In the genomic region with DNA sequence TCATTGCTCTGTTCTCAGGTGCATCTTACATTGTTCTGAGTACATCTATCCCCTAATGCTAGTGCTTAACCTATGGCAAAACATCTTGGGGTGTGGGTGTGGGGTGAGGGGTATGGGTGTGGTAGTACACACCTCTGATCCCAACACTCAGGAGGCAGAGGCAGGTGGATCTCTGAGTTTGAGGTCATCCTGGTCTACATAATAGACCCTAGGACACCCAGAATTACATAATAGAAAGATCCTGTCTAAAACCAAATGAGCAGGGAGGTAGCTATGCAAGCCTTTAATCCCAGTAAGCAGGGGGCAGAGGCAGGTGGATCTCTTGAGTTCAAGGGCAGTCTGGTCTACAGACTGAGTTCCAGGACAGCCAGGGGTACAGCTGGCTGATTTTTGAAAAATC, we compare ENCODE assay signal across 24 mouse cellular contexts. TPM values are rescaled to one million over a fixed set of nuclear protein-coding genes. Genes with fewer than 3 reads are reported as not detected.
DNase-seq lines count a peak whose midpoint lies in the region; ATAC-seq and TF ChIP-seq lines count a peak whose summit lies in the region.
"Had no signal": no experiment of that assay in that cellular context is flagged by ENCODE, and none has a peak within 500 bp of the region (broad histone marks: within the 10 kb centered on the region; RNA-seq: fewer than 3 reads in every experiment).

No protein-coding gene starts in this region.

- DNase-seq in liver, embryonic 13.5 days: no peak
- DNase-seq in liver: no peak
- no peak for DNase-seq in CH12.LX (ENCODE audit: extremely low read depth)
- DNase-seq in R1 (ENCODE audit: low read depth, low spot score): peak; percentile 62
- no peak for DNase-seq in B cell, adult 2 months
- DNase-seq in heart, adult 2 months: no peak
- DNase-seq: adrenal gland, adult 8-10 months; adrenal gland, postnatal 36 days; cerebellum, adult 2 months; cerebellum, postnatal 10 days; gastrocnemius, postnatal 36 days; heart, adult 11 months; heart, postnatal 10 days had no signal

- no peak overlapping the region for H3K4me2 ChIP-seq in liver, embryonic 13.5 days
- peak overlapping the region; percentile 98; the same call in 1 of the 2 replicates for H3K4me2 ChIP-seq in CH12.LX (ENCODE audit: insufficient read depth, low read depth, poor library complexity, severe bottlenecking)

- 0 out of 2 replicates have a peak overlapping the region, but pooled peaks have one; percentile 89 for H3K9ac ChIP-seq in liver, embryonic 13.5 days
- peak overlapping the region; percentile 73; the same call in 1 of the 2 replicates for H3K9ac ChIP-seq in CH12.LX (ENCODE audit: insufficient read depth, low read depth)
- H3K9ac ChIP-seq in heart, adult 2 months (ENCODE audit: low read depth, low read length): no peak overlapping the region
- H3K9ac ChIP-seq: hindbrain, embryonic 15.5 days had no signal

- H3K4me3 ChIP-seq in liver, embryonic 13.5 days (replicated peaks): peak overlapping the region; percentile 91; the same call in 1 of the 2 replicates
- no peak overlapping the region for H3K4me3 ChIP-seq in CH12.LX (replicated peaks in 1 of 3; ENCODE audit: low read depth in 2 of 3, low read length in 2 of 3, poor library complexity in 1 of 3)
- H3K4me3 ChIP-seq in E14TG2a.4 (replicated peaks; ENCODE audit: low read length): peak overlapping the region; percentile 100; the same call in 1 of the 2 replicates
- no peak overlapping the region for H3K4me3 ChIP-seq in heart, adult 2 months

- no peak for TF ChIP-seq POLR2A in CH12.LX (IDR thresholded peaks at IDR 0.05; ENCODE audit: low read depth, low read length)
- TF ChIP-seq POLR2A in heart, adult 2 months (IDR thresholded peaks at IDR 0.05; ENCODE audit: insufficient read depth, low read depth, low read length): no peak

- dilution Hi-C loops in CH12.LX (cut with MboI; ENCODE audit: extremely low pct_ligation_motif_present, extremely low pct_unique_long_range_greater_than_20kb, low sequenced_read_pairs): no loop called here

- TF ChIP-seq EP300 in CH12.LX (IDR thresholded peaks at IDR 0.05; ENCODE audit: low read length): no peak
- TF ChIP-seq EP300 in heart, adult 2 months (IDR thresholded peaks at IDR 0.05; ENCODE audit: insufficient read depth, low read depth, low read length): no peak

- TF ChIP-seq RAD21 in CH12.LX (IDR thresholded peaks at IDR 0.05; ENCODE audit: low read depth, low read length): no peak

- H3K36me3 ChIP-seq in liver, embryonic 13.5 days: peaks cover 25% of the 10 kb centered on the region
- H3K36me3 ChIP-seq in CH12.LX (replicated peaks in 1 of 2; ENCODE audit: control insufficient read depth in 1 of 2, insufficient read depth in 1 of 2, low read length in 1 of 2) (peaks cover 19 to 27% of the 10 kb centered on the region in 2 experiments), E14TG2a.4 (ENCODE audit: insufficient read depth, low read length) (peaks cover 30% of the 10 kb centered on the region)
- H3K36me3 ChIP-seq in heart, adult 2 months (ENCODE audit: control insufficient read depth, insufficient read depth, low read length): peaks cover 3% of the 10 kb centered on the region; the same call in 1 of the 2 replicates

- no peak for ATAC-seq in liver, embryonic 13.5 days (ENCODE audit: low read depth)
- ATAC-seq: CD4-positive, CD25-positive, alpha-beta regulatory T cell, adult 4 months; forebrain, embryonic 14.5 days; intestine, embryonic 16.5 days; Patski had no signal

- 0 out of 2 replicates have a peak overlapping the region, but pooled peaks have one; percentile 90 for H3K27ac ChIP-seq in liver, embryonic 13.5 days
- H3K27ac ChIP-seq in CH12.LX (ENCODE audit: insufficient read depth, low read depth): no peak overlapping the region
- H3K27ac ChIP-seq in heart, adult 2 months: no peak overlapping the region

- in situ Hi-C loops in CH12.LX (cut with MboI; ENCODE audit: low pct_ligation_motif_present, low pct_unique_long_range_greater_than_20kb, low sequenced_read_pairs): loop anchor here (5.0 kb wide), 1 partner anchor 36 kb away; no protein-coding TSS in a partner anchor

- peaks cover 31% of the 10 kb centered on the region for H3K79me2 ChIP-seq in CH12.LX (replicated peaks; ENCODE audit: control insufficient read depth, extremely low read depth, insufficient read depth, poor library complexity, severe bottlenecking)
- no peaks in the 10 kb centered on the region; the same call in 1 of the 2 replicates for H3K79me2 ChIP-seq in heart, adult 2 months (replicated peaks; ENCODE audit: control insufficient read depth, insufficient read depth, low read length)

- H3K4me1 ChIP-seq in liver, embryonic 13.5 days (replicated peaks): peaks cover 58% of the 10 kb centered on the region
- H3K4me1 ChIP-seq in CH12.LX (ENCODE audit: control insufficient read depth in 1 of 2, insufficient read depth in 2 of 2) (peaks cover 3 to 57% of the 10 kb centered on the region in 2 experiments), E14TG2a.4 (replicated peaks; ENCODE audit: low read depth, low read length) (peaks cover 67% of the 10 kb centered on the region)
- peaks cover 2% of the 10 kb centered on the region for H3K4me1 ChIP-seq in heart, adult 2 months (ENCODE audit: control insufficient read depth, insufficient read depth, low read length)

- intact Hi-C loops in heart, adult 2 months (cut with DNase I): loop anchor here (5.0 kb wide), 1 partner anchor 156 kb away; no protein-coding TSS in a partner anchor

- TF ChIP-seq CTCF in CH12.LX (conservative IDR thresholded peaks at IDR 0.05 in 1 of 2, IDR thresholded peaks at IDR 0.05 in 1 of 2; ENCODE audit: low read depth in 2 of 2, low read length in 2 of 2): no peak
- TF ChIP-seq CTCF in E14TG2a.4 (conservative IDR thresholded peaks at IDR 0.05; ENCODE audit: low read length): no peak
- no peak for TF ChIP-seq CTCF in heart, adult 2 months (IDR thresholded peaks at IDR 0.05)

- no peaks in the 10 kb centered on the region for H3K27me3 ChIP-seq in liver, embryonic 13.5 days
- H3K27me3 ChIP-seq in CH12.LX (replicated peaks) (no peaks in the 10 kb centered on the region), E14TG2a.4 (ENCODE audit: insufficient read depth, low read length) (no peaks in the 10 kb centered on the region)
- H3K27me3 ChIP-seq in heart, adult 2 months (ENCODE audit: control insufficient read depth, insufficient read depth, low read length): no peaks in the 10 kb centered on the region
- H3K27me3 ChIP-seq: hindbrain, embryonic 15.5 days; Patski had no signal

- H3K9me3 ChIP-seq in liver, embryonic 13.5 days (replicated peaks): no peaks in the 10 kb centered on the region
- no peaks in the 10 kb centered on the region for H3K9me3 ChIP-seq in CH12.LX (replicated peaks; ENCODE audit: low read length)
- H3K9me3 ChIP-seq in E14TG2a.4 (ENCODE audit: low read length): no peaks in the 10 kb centered on the region
- H3K9me3 ChIP-seq: embryonic facial prominence, embryonic 10.5 days; heart, embryonic 10.5 days; hindbrain, embryonic 15.5 days had no signal

TF ChIP-seq in CH12.LX, 34 proteins besides CTCF, POLR2A, EP300 and RAD21 (continues in another document):
- TF ChIP-seq ZKSCAN1 (IDR thresholded peaks at IDR 0.05; ENCODE audit: borderline replicate concordance, low read depth, low read length): no peak
- no peak for TF ChIP-seq TBP (conservative IDR thresholded peaks at IDR 0.05; ENCODE audit: low read depth, low read length)
- TF ChIP-seq MXI1 (IDR thresholded peaks at IDR 0.05; ENCODE audit: low read depth, low read length): no peak
- TF ChIP-seq MYC (IDR thresholded peaks at IDR 0.05; ENCODE audit: low read depth, low read length): no peak
- TF ChIP-seq CHD2 (IDR thresholded peaks at IDR 0.05; ENCODE audit: low read length): no peak
- TF ChIP-seq BHLHE40 (IDR thresholded peaks at IDR 0.05; ENCODE audit: low read depth, low read length): no peak
- TF ChIP-seq UBTF (IDR thresholded peaks at IDR 0.05; ENCODE audit: low read depth, low read length): no peak
- no peak for TF ChIP-seq NELFE (IDR thresholded peaks at IDR 0.05; ENCODE audit: low read depth, low read length)
- no peak for TF ChIP-seq POLR2AphosphoS2 (IDR thresholded peaks at IDR 0.05; ENCODE audit: low read depth, low read length)
- no peak for TF ChIP-seq USF2 (conservative IDR thresholded peaks at IDR 0.05; ENCODE audit: low read depth, low read length)
- no peak for TF ChIP-seq JUND (conservative IDR thresholded peaks at IDR 0.05; ENCODE audit: low read depth, low read length)

RNA-seq across cellular contexts. Expression of gene Eif3l, which starts 1.2 kb away (rescaled TPM):
- 171 and 185 TPM in 2 replicates for polyA plus RNA-seq in liver, embryonic 13.5 days (2015; fragmentation: Nextera tagmentation; extraction: Ambion mirVana)
- total RNA-seq in CH12.LX (2012; rRNA removed) (323 and 347 TPM in 2 replicates), CH12.LX (2014; rRNA removed) (379 and 392 TPM in 2 replicates)
- polyA plus RNA-seq in CH12.LX (2012; ENCODE audit: insufficient read length, low read depth): 303 and 306 TPM in 2 replicates
- 10 to 100 TPM; 63.9 to 69.2 TPM for total RNA-seq in heart, adult 2 months (2021)
- 90.3 and 116 TPM in 2 replicates for polyA plus RNA-seq in heart, adult 2 months (2012; rRNA removed)

RNA-seq across cellular contexts. Expression of gene Ankrd54, which starts 11.1 kb away (rescaled TPM):
- polyA plus RNA-seq in liver, embryonic 13.5 days (2015; fragmentation: Nextera tagmentation; extraction: Ambion mirVana): 47.9 and 49.6 TPM in 2 replicates
- total RNA-seq in CH12.LX (2012; rRNA removed): 37.1 and 38.6 TPM in 2 replicates
- total RNA-seq in CH12.LX (2014; rRNA removed): 23.1 and 26.4 TPM in 2 replicates
- 21.8 and 22.8 TPM in 2 replicates for polyA plus RNA-seq in CH12.LX (2012; ENCODE audit: insufficient read length, low read depth)
- total RNA-seq in heart, adult 2 months (2021): 1 to 10 TPM; 5.5 to 8.5 TPM
- 12.2 and 14.2 TPM in 2 replicates for polyA plus RNA-seq in heart, adult 2 months (2012; rRNA removed)

RNA-seq across cellular contexts. Expression of gene Galr3, which starts 32.1 kb away (rescaled TPM):
- 0.13 and 0.20 TPM in 2 replicates for polyA plus RNA-seq in liver, embryonic 13.5 days (2015; fragmentation: Nextera tagmentation; extraction: Ambion mirVana)
- 1.6 TPM in 2 replicates for total RNA-seq in CH12.LX (2012; rRNA removed)
- total RNA-seq in CH12.LX (2014; rRNA removed): 0.70 and 0.90 TPM in 2 replicates
- polyA plus RNA-seq in CH12.LX (2012; ENCODE audit: insufficient read length, low read depth): 0.75 and 1.2 TPM in 2 replicates
- total RNA-seq in heart, adult 2 months (2021): not detected
- polyA plus RNA-seq in heart, adult 2 months (2012; rRNA removed): not detected in 2 replicates
- total RNA-seq: gastrocnemius, adult 8-10 months; gastrocnemius, postnatal 36 days; heart, postnatal 10 days had no signal
- polyA plus RNA-seq: CD4-positive, CD25-positive, alpha-beta regulatory T cell, adult 4 months; embryonic facial prominence, embryonic 10.5 days; embryonic facial prominence, embryonic 14.5 days; forebrain, embryonic 14.5 days; heart, embryonic 14.5 days had no signal

RNA-seq across cellular contexts. Expression of gene Micall1, which starts 34.9 kb away (rescaled TPM):
- 1.0 and 1.2 TPM in 2 replicates for polyA plus RNA-seq in liver, embryonic 13.5 days (2015; fragmentation: Nextera tagmentation; extraction: Ambion mirVana)
- total RNA-seq in CH12.LX (2012; rRNA removed): 6.3 and 6.7 TPM in 2 replicates
- 1.5 and 1.7 TPM in 2 replicates for total RNA-seq in CH12.LX (2014; rRNA removed)
- polyA plus RNA-seq in CH12.LX (2012; ENCODE audit: insufficient read length, low read depth): 8.9 and 10.4 TPM in 2 replicates
- total RNA-seq in heart, adult 2 months (2021): 10 to 100 TPM; 43.0 to 45.7 TPM
- 39.3 and 58.7 TPM in 2 replicates for polyA plus RNA-seq in heart, adult 2 months (2012; rRNA removed)

RNA-seq across cellular contexts. Expression of gene H1f0, which starts 45.5 kb away (rescaled TPM):
- 85.3 and 101 TPM in 2 replicates for polyA plus RNA-seq in liver, embryonic 13.5 days (2015; fragmentation: Nextera tagmentation; extraction: Ambion mirVana)
- total RNA-seq in CH12.LX (2012; rRNA removed) (70.6 and 100 TPM in 2 replicates), CH12.LX (2014; rRNA removed) (15.9 TPM in 2 replicates)
- polyA plus RNA-seq in CH12.LX (2012; ENCODE audit: insufficient read length, low read depth): 11.9 and 12.5 TPM in 2 replicates
- total RNA-seq in heart, adult 2 months (2021): 10 to 100 TPM; 73.3 to 82.4 TPM
- 54.2 and 66.4 TPM in 2 replicates for polyA plus RNA-seq in heart, adult 2 months (2012; rRNA removed)

Comparison
In these comparisons a context has a peak if more than half of its experiments do, and no peak if none do; other contexts are left out.
1. H3K4me3 ChIP-seq: peak in liver, embryonic 13.5 days (single experiment) and E14TG2a.4 (single experiment); none in CH12.LX (0 of 3) and heart, adult 2 months (single experiment).